Mouse (Mus musculus) cerebral cortex, adult 2 months (tissue): Measurements from ENCODE around the gene Cd28.

Source experiments
- WGBS: fragments of 180-500 bp; shearing (Covaris S2); methylation state at CpG from one replicate; pipeline ENCODE4 v1.1.7; 2018; 5-methylcytosine and 5-hydroxymethylcytosine counted together

The Cd28 gene

GRCm38 (mm10) chr1:60716567-60716966 lies at the start of gene Cd28:
Cd28 (plus strand) TSS chr1:60716800.
- 85% methylated on average over 5 of the region's 5 CpGs for WGBS

DNA sequence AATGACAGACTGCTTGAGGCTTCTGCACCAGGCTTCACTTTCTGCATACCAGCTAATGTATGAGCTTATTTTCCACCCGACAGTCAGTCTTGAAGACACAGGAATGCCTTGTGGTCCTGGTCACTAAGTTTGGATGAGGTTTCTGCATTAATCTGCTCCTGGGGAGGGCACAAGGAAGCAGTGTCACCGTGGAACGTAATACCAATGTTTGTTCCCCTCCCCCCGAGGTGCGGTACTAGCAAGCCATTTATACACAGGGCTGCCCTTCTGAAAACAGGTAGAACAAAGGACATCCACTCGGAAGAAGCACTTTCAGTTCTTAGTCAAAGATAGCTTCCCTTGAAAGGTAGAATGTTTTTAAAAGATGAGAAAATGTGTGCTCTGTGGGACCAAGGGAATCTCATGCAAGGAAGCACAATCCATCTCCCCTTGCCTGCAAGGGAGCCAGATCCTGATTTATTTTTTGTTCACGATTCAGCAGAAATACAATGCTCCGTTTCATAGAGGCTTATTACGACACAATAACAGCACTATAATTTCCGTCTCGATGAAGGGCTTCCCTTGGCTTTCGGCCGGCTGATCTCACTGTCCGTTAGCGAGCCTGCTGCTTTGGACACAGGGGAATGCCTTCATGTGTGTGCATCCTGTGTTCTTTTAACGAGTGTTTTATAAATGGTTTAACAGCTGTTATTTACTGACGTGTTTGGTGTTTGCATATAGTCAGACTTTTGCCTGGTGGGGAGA lies 48.6 kb upstream of the Cd28 start:
- 20% methylated on average over 17 of the region's 17 CpGs for WGBS

DNA sequence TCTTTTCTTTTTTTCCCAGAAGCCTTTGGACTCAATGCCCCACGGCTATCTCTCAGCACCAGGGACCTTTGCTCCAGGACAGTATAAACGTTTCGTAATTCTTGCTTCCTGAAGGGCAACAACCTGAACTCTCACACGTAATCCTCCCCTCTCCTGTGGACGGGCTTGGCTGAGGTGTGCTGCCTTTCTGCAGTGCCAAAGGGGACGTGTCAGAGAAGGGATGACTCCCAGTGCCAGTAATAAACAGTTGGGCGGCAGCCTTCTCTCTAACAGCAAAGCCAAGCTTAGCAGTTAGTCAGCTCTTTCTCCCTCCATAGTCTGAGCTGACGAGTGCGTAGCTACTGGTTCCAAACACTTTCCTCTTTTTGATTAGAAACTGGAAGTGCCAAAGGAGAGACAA lies 47.6 kb upstream of the Cd28 start:
- WGBS, result 72% methylated on average over 9 of the region's 9 CpGs

DNA sequence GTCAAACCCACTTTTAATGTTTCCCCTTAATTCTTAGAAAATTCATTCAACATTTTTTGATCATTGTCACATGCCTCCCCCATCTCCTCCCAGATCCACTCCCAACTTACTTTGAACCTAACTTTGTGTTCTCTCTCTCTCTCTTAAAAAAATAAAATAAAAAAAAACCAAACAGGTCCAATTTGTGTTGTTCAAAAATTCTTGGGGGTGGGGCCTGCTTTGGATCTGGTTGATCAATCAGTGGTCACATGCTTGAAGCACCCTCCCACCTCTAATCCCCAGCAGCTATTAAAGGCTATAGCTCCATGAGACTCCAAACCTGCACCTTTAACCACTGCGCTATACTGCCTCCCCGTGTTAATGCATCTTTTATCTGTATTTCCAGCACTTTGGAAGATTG lies 46.9 kb upstream of the Cd28 start:
- WGBS, result 96% methylated on average over 2 of the region's 2 CpGs

DNA sequence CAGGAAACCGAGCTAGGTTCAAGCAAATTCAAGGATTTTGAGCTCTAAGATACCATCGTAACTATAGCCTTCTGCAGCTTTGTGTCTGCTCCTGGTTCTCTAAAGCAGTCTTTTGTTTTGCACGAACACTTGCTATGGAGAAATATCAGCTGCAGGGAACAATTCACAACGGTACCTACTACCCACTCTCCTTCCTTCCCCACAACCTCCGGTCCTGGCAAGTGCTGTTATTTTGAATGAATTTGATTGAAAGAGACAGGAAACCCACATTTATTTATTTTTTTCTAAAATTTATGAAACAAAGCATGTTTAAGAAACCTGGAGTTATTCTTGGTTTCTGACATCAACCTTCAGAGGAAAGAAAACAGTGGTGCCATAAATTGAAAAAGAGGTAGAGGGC lies 46.4 kb upstream of the Cd28 start:
- WGBS, result 73% methylated on average over 5 of the region's 5 CpGs

DNA sequence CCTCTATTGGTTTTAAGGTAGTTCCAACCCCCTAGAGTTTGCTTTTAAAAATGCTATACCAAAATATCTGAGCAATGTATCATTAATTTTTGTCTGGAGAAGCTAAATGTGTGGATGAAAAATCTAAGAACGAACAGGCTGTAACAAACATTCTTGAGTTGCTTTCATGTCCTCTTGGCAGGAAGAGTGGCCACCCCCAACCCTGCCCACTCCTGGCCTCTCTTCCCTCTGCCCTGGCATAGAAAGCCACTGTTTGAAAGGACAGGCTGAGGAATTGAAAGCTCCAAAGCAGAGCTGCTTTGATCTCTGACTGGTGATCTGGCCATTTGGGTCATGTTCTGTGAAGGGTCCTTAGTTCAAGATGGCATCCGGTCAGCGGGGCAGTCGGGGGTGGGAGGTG lies 32.8 kb upstream of the Cd28 start:
- 70% methylated on average over 4 of the region's 4 CpGs for WGBS

DNA sequence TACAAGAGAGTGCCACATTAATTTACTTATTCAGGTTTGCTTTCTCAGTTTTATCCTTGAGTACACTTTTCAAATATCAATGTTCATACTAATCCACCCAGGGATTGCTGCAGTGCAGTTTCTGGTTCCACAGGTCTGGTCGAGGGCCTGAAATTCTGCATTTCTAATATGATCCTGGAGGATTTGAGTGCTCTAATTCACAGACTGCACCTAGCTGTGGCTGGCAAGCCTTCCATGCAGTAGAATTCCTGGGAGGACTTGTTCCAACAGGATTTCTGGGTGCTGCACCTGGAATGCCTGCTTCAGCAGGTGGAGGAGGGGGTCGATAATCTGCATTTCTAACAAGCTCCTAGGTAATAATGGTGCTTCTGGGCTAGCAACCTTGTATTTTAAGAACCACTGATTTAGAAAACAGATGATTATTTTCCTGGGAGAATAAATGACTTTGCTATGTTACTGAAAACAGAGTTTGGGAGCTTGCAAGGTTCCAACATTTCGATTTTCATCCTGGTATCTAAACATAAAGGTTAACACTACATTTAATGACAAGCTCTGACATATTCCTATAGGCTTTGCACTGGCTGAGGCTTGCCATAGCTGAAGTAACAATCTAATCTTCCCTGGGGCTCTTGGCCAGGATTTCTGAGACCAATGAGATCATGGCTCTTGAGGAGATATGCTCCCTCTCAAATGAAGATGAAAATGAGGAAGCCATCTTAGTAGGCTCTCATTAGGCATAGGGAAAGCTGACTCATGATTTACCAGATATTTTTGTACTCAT lies 20.3 kb upstream of the Cd28 start:
- WGBS, result 91% methylated on average over 3 of the region's 3 CpGs

DNA sequence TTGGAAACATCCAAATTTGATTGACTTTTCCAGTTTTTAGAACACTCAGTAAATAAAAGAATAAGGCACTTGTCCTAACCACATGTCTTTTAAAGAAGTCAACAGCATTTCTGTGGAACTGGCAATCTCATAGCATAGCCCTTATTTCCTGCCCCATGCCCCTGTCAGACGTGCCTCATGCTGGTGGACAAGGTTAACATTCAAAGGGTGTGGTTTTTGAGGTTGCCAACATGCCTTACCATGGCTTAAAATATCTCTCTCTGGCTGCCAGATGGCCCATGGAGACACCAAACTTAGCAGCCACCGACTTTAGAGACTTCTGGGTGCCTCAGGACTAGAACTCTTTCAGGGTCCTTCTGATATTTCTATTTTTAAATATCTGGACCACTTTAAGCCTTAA lies 14.0 kb upstream of the Cd28 start:
- 42% methylated on average over 2 of the region's 2 CpGs for WGBS

- 92% methylated on average over 3 of the region's 3 CpGs for WGBS
Observed at GRCm38 (mm10) chr1:60713238-60713637, 3.4 kb upstream of the Cd28 start.

DNA sequence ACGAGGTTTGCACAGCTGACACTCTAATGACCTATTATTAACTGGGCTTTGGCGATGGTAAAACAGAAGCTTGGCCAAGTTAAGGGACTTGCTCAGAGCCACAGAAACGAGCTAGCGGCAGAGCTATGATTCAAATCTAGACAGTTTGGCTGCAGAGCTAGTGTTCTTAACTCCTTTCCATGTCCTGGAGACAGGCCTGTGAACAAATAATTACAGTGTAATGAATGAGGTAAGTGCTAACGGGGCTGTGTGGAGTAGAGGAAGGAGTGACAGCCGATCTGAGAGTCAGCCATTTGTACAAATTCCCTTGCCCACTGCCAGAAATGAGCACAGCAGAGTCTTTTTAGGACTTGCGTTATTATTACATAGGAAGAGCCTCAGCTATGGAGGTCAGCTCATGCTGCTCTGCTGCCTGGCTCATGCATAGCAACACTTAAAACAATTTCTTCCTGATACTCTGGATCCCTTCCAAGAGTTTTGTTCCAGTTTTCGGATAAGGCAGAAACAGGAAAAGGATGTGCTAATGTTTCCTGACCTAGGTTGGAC lies 876 bp upstream of the Cd28 start:
- WGBS, result 48% methylated on average over 8 of the region's 8 CpGs

- 60% methylated on average over 4 of the region's 4 CpGs for WGBS
Observed at GRCm38 (mm10) chr1:60718580-60718979, 2.0 kb downstream of the Cd28 start.

- 59% methylated on average over 3 of the region's 3 CpGs for WGBS
Observed at GRCm38 (mm10) chr1:60723555-60723954, 7.0 kb downstream of the Cd28 start.

- 47% methylated on average over 2 of the region's 2 CpGs for WGBS
Observed at GRCm38 (mm10) chr1:60731940-60732339, 15.3 kb downstream of the Cd28 start.

DNA sequence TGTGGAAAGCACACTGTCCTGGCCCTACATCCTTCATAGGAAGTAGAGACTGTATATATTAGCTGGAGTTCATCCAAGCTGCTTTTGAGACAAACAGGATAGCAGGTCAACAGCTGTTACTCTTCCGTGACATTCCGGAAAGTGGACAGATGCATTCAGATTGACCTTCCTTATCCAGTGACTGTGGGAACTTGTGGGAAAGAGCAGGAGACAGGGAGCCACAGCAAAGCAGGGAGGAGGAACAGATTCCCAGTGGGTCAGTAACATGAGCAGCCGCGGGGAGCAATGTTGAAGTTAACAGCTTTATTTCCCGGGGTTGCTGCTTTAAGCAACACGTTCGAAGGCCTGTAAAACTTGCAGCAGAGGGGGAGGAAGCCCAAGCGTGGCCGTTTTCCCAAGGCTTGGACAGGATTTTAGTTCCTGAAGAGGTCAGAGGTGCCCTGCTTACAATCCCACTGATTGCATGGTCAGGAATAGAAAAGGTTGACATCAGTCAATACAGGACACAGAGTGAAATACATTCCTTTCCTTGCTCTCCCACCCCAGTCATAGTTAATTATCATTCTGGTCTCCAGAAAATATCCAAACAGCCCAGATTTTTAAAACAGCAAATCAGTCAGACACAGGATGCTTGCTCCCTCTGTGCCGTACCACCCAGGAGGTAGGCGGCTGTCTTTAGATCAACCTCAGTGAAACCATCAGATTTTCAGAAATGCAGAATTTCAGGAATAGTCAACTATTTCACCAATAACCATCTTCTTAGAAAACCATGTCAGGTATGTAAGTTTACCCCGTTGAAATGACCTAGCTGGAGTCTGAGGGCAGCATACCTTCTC lies 18.7 kb downstream of the Cd28 start:
- 72% methylated on average over 12 of the region's 12 CpGs for WGBS

GRCm38 (mm10) chr1:60735908-60736280 lies 19.3 kb downstream of the Cd28 start:
- 90% methylated on average over 7 of the region's 7 CpGs for WGBS

DNA sequence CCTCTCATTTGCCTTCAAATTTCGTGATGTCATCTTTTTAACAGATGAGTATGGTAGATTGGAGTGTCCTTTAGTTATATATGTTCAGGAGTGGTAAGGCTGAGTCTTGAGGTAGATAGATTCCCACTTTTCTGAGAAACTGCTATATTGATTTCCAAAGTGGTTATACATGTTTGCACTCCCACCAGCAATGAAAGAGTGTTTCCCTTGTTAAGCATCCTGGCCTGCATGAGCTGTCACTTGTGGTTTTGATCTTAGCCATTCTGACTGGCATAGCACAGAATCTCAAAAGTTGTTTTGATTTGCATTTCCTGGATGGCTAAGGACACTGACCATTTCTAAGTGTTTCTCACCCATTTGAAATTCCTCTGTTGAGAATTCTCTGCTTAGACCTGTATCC lies 27.7 kb downstream of the Cd28 start:
- WGBS, result 85% methylated on average over 1 of the region's 1 CpGs

DNA sequence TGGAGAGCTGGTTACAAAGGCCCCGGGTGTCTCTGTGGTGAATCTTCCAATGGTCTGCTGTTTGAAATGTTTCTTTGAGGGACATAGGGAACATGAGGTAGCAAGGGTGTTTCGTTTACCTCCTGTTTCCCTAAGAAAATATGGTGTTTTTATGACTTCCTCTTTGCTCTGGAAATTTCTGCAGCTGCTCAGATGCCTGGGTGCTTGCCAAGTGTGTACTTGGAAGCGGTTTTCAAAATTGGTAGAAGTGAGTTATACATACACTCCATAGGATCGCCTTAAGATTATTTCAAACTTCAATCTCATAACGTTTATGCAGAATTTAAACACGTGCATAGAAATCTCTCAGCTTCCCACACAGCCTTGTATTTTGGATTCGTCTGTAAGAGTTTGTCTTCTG lies 29.1 kb downstream of the Cd28 start:
- WGBS, result 26% methylated on average over 7 of the region's 7 CpGs

DNA sequence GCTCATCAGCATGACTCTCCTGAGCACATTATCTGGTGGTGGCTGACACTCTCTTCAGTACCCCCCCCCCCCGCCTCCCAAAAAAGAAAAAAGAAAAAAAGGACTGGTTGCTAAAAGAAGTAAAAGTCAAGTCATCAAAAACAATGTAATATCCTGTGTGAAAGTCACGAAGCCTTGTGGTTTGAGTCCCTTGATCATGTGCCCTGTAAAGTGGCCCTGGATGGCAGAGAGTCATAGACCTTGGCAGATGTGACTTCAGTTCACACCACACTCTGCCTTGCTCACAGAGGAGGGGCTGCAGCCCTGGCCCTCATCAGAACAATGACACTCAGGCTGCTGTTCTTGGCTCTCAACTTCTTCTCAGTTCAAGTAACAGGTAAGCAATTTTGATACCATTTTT lies 29.6 kb downstream of the Cd28 start:
- 25% methylated on average over 2 of the region's 2 CpGs for WGBS

DNA sequence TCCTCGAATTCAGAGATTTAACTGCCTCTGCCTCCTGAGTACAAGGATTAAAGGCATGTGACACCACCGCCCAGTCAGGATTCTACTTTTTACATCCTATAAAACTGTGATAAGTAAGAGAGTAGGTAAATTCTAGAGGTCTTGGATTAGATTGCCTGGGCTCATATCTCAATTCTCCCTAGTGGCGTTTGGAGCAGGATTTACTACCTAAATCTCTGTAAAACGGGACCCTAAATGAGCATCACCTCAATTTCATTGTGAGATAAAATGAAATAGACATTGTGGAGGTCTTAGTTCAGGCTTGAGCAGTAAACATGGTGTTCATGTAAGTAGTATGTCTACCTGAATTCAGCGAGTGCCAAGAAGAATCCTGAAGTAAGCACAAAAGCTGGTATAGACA lies 30.3 kb downstream of the Cd28 start:
- 97% methylated on average over 5 of the region's 5 CpGs for WGBS

- 91% methylated on average over 1 of the region's 1 CpGs for WGBS
Observed at GRCm38 (mm10) chr1:60748286-60748685, 31.7 kb downstream of the Cd28 start.

GRCm38 (mm10) chr1:60748936-60749335 lies 32.3 kb downstream of the Cd28 start:
- WGBS, result 79% methylated on average over 4 of the region's 4 CpGs

DNA sequence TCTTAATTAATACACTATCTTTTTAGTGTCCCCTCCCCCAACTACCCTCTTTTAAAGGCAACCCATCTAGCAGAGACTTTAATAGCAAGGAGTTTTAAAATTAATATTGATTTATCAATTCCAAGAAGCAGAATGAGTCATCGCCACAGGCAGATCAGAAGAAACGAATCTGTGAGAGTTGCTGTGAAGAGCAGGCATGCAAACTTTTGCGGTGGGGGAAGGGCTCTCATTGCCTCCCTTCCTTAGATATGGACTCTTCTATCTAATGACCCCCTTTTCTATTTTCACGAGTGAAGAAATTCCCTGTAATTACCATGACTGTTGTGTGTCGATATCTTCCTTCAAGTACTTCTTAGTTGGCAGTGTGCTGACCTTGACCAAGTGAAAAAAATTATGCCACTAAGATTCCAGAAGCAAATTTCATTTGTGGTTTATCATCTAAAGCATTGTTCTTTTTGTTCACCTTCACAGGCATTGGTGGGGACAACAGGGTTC lies 32.8 kb downstream of the Cd28 start:
- 89% methylated on average over 5 of the region's 5 CpGs for WGBS
